Mouse (Mus musculus): ENCODE measurements around the gene Mxra8. TPM values are rescaled to one million over a fixed set of nuclear protein-coding genes. Genes with fewer than 3 reads are reported as not detected.

Mxra8 gene
- polyA plus RNA-seq, 1 experiment from 2014 or later, result 50.7 TPM

- peak; percentile 44 for ATAC-seq (ENCODE audit: insufficient number of reproducible peaks, insufficient read depth, low FRiP score, low TSS enrichment)
- Histone ChIP-seq H3K36me3 (peaks cover 74% of the 10 kb centered on the region), H3K9ac (peak overlapping the region; percentile 98), H3K27ac (peak overlapping the region; percentile 85), H3K4me1 (peaks cover 18% of the 10 kb centered on the region), H3K9me3 (no peaks in the 10 kb centered on the region), H3K27me3 (no peaks in the 10 kb centered on the region), H3K4me2 (replicated peaks) (peak overlapping the region; percentile 92), H3K4me3 (peak overlapping the region; percentile 93)
- WGBS, result under 1% methylated on average over 49 of the region's 49 CpGs
These were observed 26.8 kb upstream of the Mxra8 start for GRCm38 (mm10) chr4:155812665-155813181.

- no peak for ATAC-seq (ENCODE audit: insufficient number of reproducible peaks, insufficient read depth, low FRiP score, low TSS enrichment)
- 89% methylated on average over 4 of the region's 4 CpGs for WGBS
These were observed 21.9 kb upstream of the Mxra8 start for GRCm38 (mm10) chr4:155817533-155817932.

GRCm38 (mm10) chr4:155821025-155821424 is 18.5 kb upstream of the Mxra8 start:
- no peak for ATAC-seq (ENCODE audit: insufficient number of reproducible peaks, insufficient read depth, low FRiP score, low TSS enrichment)
- H3K36me3 ChIP-seq, result peaks cover 91% of the 10 kb centered on the region
- no peaks in the 10 kb centered on the region for H3K4me1 ChIP-seq
- no peak overlapping the region for H3K27ac ChIP-seq
- H3K9me3 ChIP-seq, result no peaks in the 10 kb centered on the region
- no peaks in the 10 kb centered on the region for H3K27me3 ChIP-seq
- H3K9ac ChIP-seq, result no peak overlapping the region
- 80% methylated on average over 7 of the region's 7 CpGs for WGBS
- H3K4me2 ChIP-seq (replicated peaks), result no peak overlapping the region
- H3K4me3 ChIP-seq, result no peak overlapping the region

More at GRCm38 (mm10) chr4:155817533-155817932, 21.9 kb upstream of the Mxra8 start:
- Histone ChIP-seq H3K9me3 (no peaks in the 10 kb centered on the region), H3K9ac (no peak overlapping the region), H3K27me3 (no peaks in the 10 kb centered on the region), H3K27ac (no peak overlapping the region), H3K4me1 (peaks cover 12% of the 10 kb centered on the region), H3K4me2 (replicated peaks) (no peak overlapping the region), H3K4me3 (no peak overlapping the region), H3K36me3 (peaks cover 85% of the 10 kb centered on the region)

- ATAC-seq (ENCODE audit: insufficient number of reproducible peaks, insufficient read depth, low FRiP score, low TSS enrichment), result no peak
- Histone ChIP-seq H3K4me1 (no peaks in the 10 kb centered on the region), H3K4me3 (no peak overlapping the region), H3K4me2 (replicated peaks) (no peak overlapping the region), H3K27me3 (no peaks in the 10 kb centered on the region), H3K9ac (no peak overlapping the region), H3K36me3 (peaks cover 82% of the 10 kb centered on the region), H3K27ac (no peak overlapping the region), H3K9me3 (no peaks in the 10 kb centered on the region)
- WGBS, result 95% methylated on average over 16 of the region's 16 CpGs
These were observed 16.0 kb upstream of the Mxra8 start for GRCm38 (mm10) chr4:155823443-155823842.

GRCm38 (mm10) chr4:155829866-155830265 is 9.6 kb upstream of the Mxra8 start:
- no peaks in the 10 kb centered on the region for H3K27me3 ChIP-seq
- H3K9me3 ChIP-seq, result no peaks in the 10 kb centered on the region
- H3K4me2 ChIP-seq (replicated peaks), result no peak overlapping the region
- ATAC-seq (ENCODE audit: insufficient number of reproducible peaks, insufficient read depth, low FRiP score, low TSS enrichment), result no peak
- H3K9ac ChIP-seq, result no peak overlapping the region
- peaks cover 23% of the 10 kb centered on the region for H3K36me3 ChIP-seq
- H3K4me1 ChIP-seq, result peaks cover 26% of the 10 kb centered on the region
- H3K27ac ChIP-seq, result no peak overlapping the region
- WGBS, result 93% methylated on average over 4 of the region's 4 CpGs
- no peak overlapping the region for H3K4me3 ChIP-seq

GRCm38 (mm10) chr4:155830596-155830995 is 8.9 kb upstream of the Mxra8 start:
- peak overlapping the region; percentile 92 for H3K4me3 ChIP-seq
- H3K4me1 ChIP-seq, result peaks cover 26% of the 10 kb centered on the region
- no peaks in the 10 kb centered on the region for H3K27me3 ChIP-seq
- 57% methylated on average over 8 of the region's 8 CpGs for WGBS
- peaks cover 15% of the 10 kb centered on the region for H3K36me3 ChIP-seq
- peak overlapping the region; percentile 18 for H3K27ac ChIP-seq
- peak overlapping the region; percentile 85; the same call in 1 of the 2 replicates for H3K4me2 ChIP-seq (replicated peaks)
- ATAC-seq (ENCODE audit: insufficient number of reproducible peaks, insufficient read depth, low FRiP score, low TSS enrichment), result no peak
- no peak overlapping the region for H3K9ac ChIP-seq
- H3K9me3 ChIP-seq, result no peaks in the 10 kb centered on the region

- peak within 1 kb of the TSS; percentile 96 for H3K9ac ChIP-seq
- ATAC-seq (ENCODE audit: insufficient number of reproducible peaks, insufficient read depth, low FRiP score, low TSS enrichment), result peak; percentile 90
- peak within 1 kb of the TSS; percentile 92 for H3K4me3 ChIP-seq
- no peaks in the 10 kb centered on the region for H3K9me3 ChIP-seq
- H3K4me1 ChIP-seq, result peaks cover 26% of the 10 kb centered on the region
- H3K27me3 ChIP-seq, result no peaks in the 10 kb centered on the region
- peaks cover 12% of the 10 kb centered on the region; the same call in 1 of the 2 replicates for H3K36me3 ChIP-seq
- whole genome bisulfite sequencing, result under 1% methylated on average over 49 of the region's 49 CpGs
- H3K4me2 ChIP-seq (replicated peaks), result peak within 1 kb of the TSS; percentile 85
- peak within 1 kb of the TSS; percentile 87 for H3K27ac ChIP-seq
These were observed 8.2 kb upstream of the Mxra8 start, which contains the start of gene Aurkaip1 for GRCm38 (mm10) chr4:155831205-155831766. Gene Aurkaip1, plus strand, starts transcription at chr4:155831272.

GRCm38 (mm10) chr4:155831831-155832230 is 7.6 kb upstream of the Mxra8 start:
- 1% methylated on average over 25 of the region's 25 CpGs for whole genome bisulfite sequencing
- peak overlapping the region; percentile 85 for H3K4me2 ChIP-seq (replicated peaks)
- no peaks in the 10 kb centered on the region for H3K9me3 ChIP-seq
- H3K9ac ChIP-seq, result peak overlapping the region; percentile 96
- H3K4me1 ChIP-seq, result peaks cover 26% of the 10 kb centered on the region
- 0 out of 2 replicates have a peak, but pooled peaks have one; percentile 17 for ATAC-seq (ENCODE audit: insufficient number of reproducible peaks, insufficient read depth, low FRiP score, low TSS enrichment)
- H3K27me3 ChIP-seq, result no peaks in the 10 kb centered on the region
- peak overlapping the region; percentile 87 for H3K27ac ChIP-seq
- H3K36me3 ChIP-seq, result peaks cover 8% of the 10 kb centered on the region; the same call in 1 of the 2 replicates
- H3K4me3 ChIP-seq, result peak overlapping the region; percentile 92

GRCm38 (mm10) chr4:155832321-155832720 is 7.2 kb upstream of the Mxra8 start:
- 0 out of 2 replicates have a peak overlapping the region, but pooled peaks have one; percentile 87 for H3K27ac ChIP-seq
- ATAC-seq (ENCODE audit: insufficient number of reproducible peaks, insufficient read depth, low FRiP score, low TSS enrichment), result no peak

GRCm38 (mm10) chr4:155833234-155833633 is 6.2 kb upstream of the Mxra8 start:
- Histone ChIP-seq H3K36me3 (no peaks in the 10 kb centered on the region; the same call in 1 of the 2 replicates), H3K9me3 (no peaks in the 10 kb centered on the region), H3K4me2 (replicated peaks) (no peak overlapping the region), H3K27me3 (no peaks in the 10 kb centered on the region), H3K4me3 (0 out of 2 replicates have a peak overlapping the region, but pooled peaks have one; percentile 16), H3K4me1 (peaks cover 26% of the 10 kb centered on the region), H3K9ac (no peak overlapping the region), H3K27ac (no peak overlapping the region)
- ATAC-seq (ENCODE audit: insufficient number of reproducible peaks, insufficient read depth, low FRiP score, low TSS enrichment), result no peak
- WGBS, result 89% methylated on average over 4 of the region's 4 CpGs

More at GRCm38 (mm10) chr4:155832321-155832720, 7.2 kb upstream of the Mxra8 start:
- H3K4me3 ChIP-seq, result peak overlapping the region; percentile 92
- 57% methylated on average over 10 of the region's 10 CpGs for WGBS
- H3K27me3 ChIP-seq, result no peaks in the 10 kb centered on the region
- H3K9me3 ChIP-seq, result no peaks in the 10 kb centered on the region
- peaks cover 8% of the 10 kb centered on the region; the same call in 1 of the 2 replicates for H3K36me3 ChIP-seq
- H3K4me1 ChIP-seq, result peaks cover 26% of the 10 kb centered on the region
- H3K4me2 ChIP-seq (replicated peaks), result peak overlapping the region; percentile 85
- peak overlapping the region; percentile 96 for H3K9ac ChIP-seq

GRCm38 (mm10) chr4:155833836-155834235 is 5.6 kb upstream of the Mxra8 start:
- WGBS, result 43% methylated on average over 2 of the region's 2 CpGs
- H3K4me2 ChIP-seq (replicated peaks), result peak overlapping the region; percentile 17; the same call in 1 of the 2 replicates
- H3K27ac ChIP-seq, result peak overlapping the region; percentile 4; the same call in 1 of the 2 replicates
- H3K9me3 ChIP-seq, result no peaks in the 10 kb centered on the region
- no peaks in the 10 kb centered on the region for H3K27me3 ChIP-seq
- H3K4me1 ChIP-seq, result peaks cover 26% of the 10 kb centered on the region
- no peaks in the 10 kb centered on the region; the same call in 1 of the 2 replicates for H3K36me3 ChIP-seq
- no peak for ATAC-seq (ENCODE audit: insufficient number of reproducible peaks, insufficient read depth, low FRiP score, low TSS enrichment)
- peak overlapping the region; percentile 16; the same call in 1 of the 2 replicates for H3K4me3 ChIP-seq
- H3K9ac ChIP-seq, result no peak overlapping the region
